In genomic region chr10:23003686-23004085, GRCm38 (mm10) we compare ENCODE assay signal across 19 mouse cellular contexts.
"Had no signal": no experiment of that assay in that cellular context is flagged by ENCODE, and none has a peak within 500 bp of the region (broad histone marks: within the 10 kb centered on the region; RNA-seq: fewer than 3 reads in every experiment).

No protein-coding gene starts in this region.

- H3K27me3 ChIP-seq: kidney, embryonic 15.5 days; midbrain, embryonic 12.5 days; midbrain, embryonic 15.5 days; neural tube, embryonic 12.5 days; neural tube, embryonic 15.5 days had no signal

- H3K4me2 ChIP-seq: kidney, embryonic 15.5 days; liver, embryonic 11.5 days; midbrain, embryonic 12.5 days; midbrain, embryonic 15.5 days; neural tube, embryonic 12.5 days; neural tube, embryonic 15.5 days had no signal

- H3K9me3 ChIP-seq: kidney, embryonic 15.5 days; midbrain, embryonic 12.5 days; midbrain, embryonic 15.5 days; neural tube, embryonic 12.5 days; neural tube, embryonic 15.5 days had no signal

- H3K4me1 ChIP-seq: kidney, embryonic 15.5 days; midbrain, embryonic 15.5 days; neural tube, embryonic 12.5 days; neural tube, embryonic 15.5 days had no signal

- H3K9ac ChIP-seq: kidney, embryonic 15.5 days; liver, embryonic 14.5 days; liver, postnatal 0 days; midbrain, embryonic 12.5 days; midbrain, embryonic 15.5 days; neural tube, embryonic 12.5 days; neural tube, embryonic 15.5 days had no signal

- H3K27ac ChIP-seq: left cerebral cortex, adult 2 months; liver, embryonic 14.5 days; macrophage; midbrain, embryonic 12.5 days; midbrain, embryonic 15.5 days; neural tube, embryonic 12.5 days; neural tube, embryonic 15.5 days had no signal

- H3K36me3 ChIP-seq: kidney, embryonic 15.5 days; midbrain, embryonic 12.5 days; midbrain, embryonic 15.5 days; neural tube, embryonic 12.5 days; neural tube, embryonic 15.5 days had no signal

- DNase-seq: kidney, adult 8-10 months; kidney, postnatal 10 days; kidney, postnatal 36 days; layer of hippocampus, postnatal 36 days; liver, postnatal 0 days; lung, postnatal 10 days; retina, postnatal 1 day; right cerebral cortex, postnatal 25 days; thymus, adult 18-20 months; thymus, postnatal 36 days had no signal

- ATAC-seq: liver, postnatal 0 days; midbrain, embryonic 15.5 days had no signal

- H3K4me3 ChIP-seq: kidney, embryonic 15.5 days; left cerebral cortex, adult 2 months; midbrain, embryonic 12.5 days; midbrain, embryonic 15.5 days; neural tube, embryonic 12.5 days; neural tube, embryonic 15.5 days had no signal
